Mouse (Mus musculus) spleen, adult 2 months (tissue): ENCODE measurements around the gene Fam221b. TPM values are rescaled to one million over a fixed set of nuclear protein-coding genes. Genes with fewer than 3 reads are reported as not detected.

Source experiments
- DNase-seq, 2 experiments: peaks; one replicate each; pipeline versions ENCODE4 v3.0.0 to v3.0.0-alpha.2; 2012 to 2021; ENCODE audit warnings: low spot score in 2 of 2, low read depth in 1 of 2
- H3K27ac ChIP-seq: fragments of 200-500 bp; 2 replicates; pipeline ENCODE4 v1.5.1; 2012; ENCODE audit warnings: low read length, inconsistent platforms; ENCODE audit not compliant: insufficient read depth
- H3K27me3 ChIP-seq: fragments of 200-500 bp; 2 replicates; pipeline ENCODE4 v1.6.1; 2012; ENCODE audit warnings: mild to moderate bottlenecking, moderate library complexity, low read length, inconsistent platforms; ENCODE audit not compliant: control insufficient read depth, insufficient read depth
- H3K36me3 ChIP-seq: fragments of 200-500 bp; 2 replicates; pipeline ENCODE4 v1.6.1; 2012; ENCODE audit warnings: mild to moderate bottlenecking, low read length, inconsistent platforms; ENCODE audit not compliant: control insufficient read depth, insufficient read depth
- H3K4me1 ChIP-seq: fragments of 200-500 bp; 2 replicates; pipeline ENCODE4 v1.6.1; 2011; ENCODE audit warnings: inconsistent platforms; ENCODE audit not compliant: control insufficient read depth, insufficient read depth, insufficient read length
- H3K4me3 ChIP-seq: fragments of 200-500 bp; 2 replicates; pipeline ENCODE4 v1.5.1; 2011; ENCODE audit warnings: mild to moderate bottlenecking, inconsistent platforms; ENCODE audit not compliant: insufficient read depth, insufficient read length; ENCODE audit errors: extremely low read depth
- CTCF ChIP-seq: fragments of 200-500 bp; IDR thresholded peaks from 2 replicates; pipeline ENCODE4 v1.5.1; 2011; ENCODE audit warnings: mild to moderate bottlenecking, inconsistent platforms; ENCODE audit not compliant: insufficient read depth, insufficient read length, insufficient replicate concordance; ENCODE audit errors: extremely low read depth
- POLR2A ChIP-seq: fragments of 200-500 bp; IDR thresholded peaks from 2 replicates; pipeline ENCODE4 v1.6.1; 2011; ENCODE audit warnings: low read depth, low read length, inconsistent platforms
- WGBS: fragments of 180-500 bp; shearing (Covaris S2); methylation state at CpG from one replicate; pipeline ENCODE4 v1.1.7; 2018; 5-methylcytosine and 5-hydroxymethylcytosine counted together
- polyA plus RNA-seq: library from polyadenylated mRNA; depleted of rRNA; stranded (reverse); fragments of >200 nt; gene quantifications from 2 replicates; pipeline ENCODE4 v1.2.3, GENCODE M21; 2012

Gene Fam221b
- polyA plus RNA-seq, 1 experiment = not detected

GRCm38 (mm10) chr4:43700707-43701106 is 31.8 kb upstream of the Fam221b start, which contains the start of gene Olfr70:
Gene Olfr70 (minus strand): TSS chr4:43700807.
- DNase-seq = no peak
- Histone ChIP-seq H3K4me1 (no peaks in the 10 kb centered on the region), H3K27ac (no peak within 1 kb of the TSS), H3K4me3 (no peak within 1 kb of the TSS), H3K36me3 (no peaks in the 10 kb centered on the region), H3K27me3 (no peaks in the 10 kb centered on the region)
- WGBS = 92% methylated on average over 6 of the region's 6 CpGs
- no peak for TF ChIP-seq POLR2A
- TF ChIP-seq CTCF = no peak

GRCm38 (mm10) chr4:43696561-43696960 is 27.6 kb upstream of the Fam221b start:
- Histone ChIP-seq H3K27me3 (no peaks in the 10 kb centered on the region), H3K36me3 (no peaks in the 10 kb centered on the region), H3K4me1 (no peaks in the 10 kb centered on the region), H3K4me3 (no peak overlapping the region), H3K27ac (no peak overlapping the region)
- WGBS = 94% methylated on average over 13 of the region's 13 CpGs
- TF ChIP-seq POLR2A (no peak), CTCF (no peak)
- DNase-seq = no peak

- Histone ChIP-seq H3K36me3 (no peaks in the 10 kb centered on the region), H3K27me3 (no peaks in the 10 kb centered on the region), H3K4me3 (no peak overlapping the region), H3K27ac (no peak overlapping the region), H3K4me1 (no peaks in the 10 kb centered on the region)
- TF ChIP-seq CTCF (no peak), POLR2A (no peak)
- WGBS = 64% methylated on average over 9 of the region's 9 CpGs
- DNase-seq = no peak
Observed at GRCm38 (mm10) chr4:43695249-43695671, 26.3 kb upstream of the Fam221b start.

GRCm38 (mm10) chr4:43694439-43695248 is 25.7 kb upstream of the Fam221b start:
- 81% methylated on average over 1 of the region's 1 CpGs for WGBS
- no peaks in the 10 kb centered on the region for H3K27me3 ChIP-seq
- H3K4me1 ChIP-seq = no peaks in the 10 kb centered on the region
- no peak for DNase-seq
- no peaks in the 10 kb centered on the region for H3K36me3 ChIP-seq
- H3K4me3 ChIP-seq = no peak overlapping the region
- TF ChIP-seq CTCF = no peak
- H3K27ac ChIP-seq = no peak overlapping the region

- Histone ChIP-seq H3K4me3 (no peak overlapping the region), H3K4me1 (no peaks in the 10 kb centered on the region), H3K27me3 (no peaks in the 10 kb centered on the region), H3K27ac (no peak overlapping the region), H3K36me3 (no peaks in the 10 kb centered on the region)
- TF ChIP-seq POLR2A (no peak), CTCF (no peak)
- no peak for DNase-seq
- 60% methylated on average over 5 of the region's 5 CpGs for WGBS
Observed at GRCm38 (mm10) chr4:43693806-43694241, 24.9 kb upstream of the Fam221b start.

GRCm38 (mm10) chr4:43691026-43691425 is 22.1 kb upstream of the Fam221b start:
- H3K36me3 ChIP-seq = no peaks in the 10 kb centered on the region
- no peaks in the 10 kb centered on the region for H3K4me1 ChIP-seq
- WGBS = 56% methylated on average over 5 of the region's 5 CpGs
- no peak for DNase-seq
- H3K27ac ChIP-seq = no peak overlapping the region
- H3K4me3 ChIP-seq = no peak overlapping the region
- H3K27me3 ChIP-seq = no peaks in the 10 kb centered on the region
- TF ChIP-seq CTCF (no peak), POLR2A (no peak)

GRCm38 (mm10) chr4:43690021-43690420 is 21.1 kb upstream of the Fam221b start:
- no peaks in the 10 kb centered on the region for H3K36me3 ChIP-seq
- 95% methylated on average over 17 of the region's 17 CpGs for WGBS
- H3K4me1 ChIP-seq = no peaks in the 10 kb centered on the region
- no peak overlapping the region for H3K4me3 ChIP-seq
- TF ChIP-seq CTCF (no peak), POLR2A (no peak)
- H3K27me3 ChIP-seq = no peaks in the 10 kb centered on the region
- no peak overlapping the region for H3K27ac ChIP-seq
- no peak for DNase-seq
